Mouse (Mus musculus) midbrain, embryonic 16.5 days (tissue): ENCODE measurements around the gene Gm379. TPM values are rescaled to one million over a fixed set of nuclear protein-coding genes. Genes with fewer than 3 reads are reported as not detected.

ENCODE experiments used
- ATAC-seq: fragments of 200-750 bp; cut with Nextera tagmentation; 2 replicates; pipeline ENCODE4 v1.8.0; 2017; ENCODE audit warnings: moderate TSS enrichment
- H3K27ac ChIP-seq: fragments of 300-500 bp; sonication (generic); 2 replicates; pipeline ENCODE4 v1.5.1; 2014; ENCODE audit warnings: mild to moderate bottlenecking, low read length, mixed read lengths
- H3K27me3 ChIP-seq: fragments of 300-500 bp; sonication (generic); 2 replicates; pipeline ENCODE4 v1.6.1; 2014; ENCODE audit warnings: low read depth, low read length, mixed read lengths; ENCODE audit not compliant: control insufficient read depth, insufficient read depth
- H3K36me3 ChIP-seq: fragments of 300-500 bp; sonication (generic); 2 replicates; pipeline ENCODE4 v1.6.1; 2014; ENCODE audit warnings: mild to moderate bottlenecking, low read length, moderate library complexity, mixed read lengths; ENCODE audit not compliant: control insufficient read depth, insufficient read depth
- H3K4me1 ChIP-seq: fragments of 300-500 bp; sonication (generic); 2 replicates; pipeline ENCODE4 v1.6.1; 2014; ENCODE audit warnings: mild to moderate bottlenecking, low read length, mixed read lengths; ENCODE audit not compliant: control insufficient read depth, insufficient read depth
- H3K4me2 ChIP-seq: fragments of 300-500 bp; sonication (generic); 2 replicates; pipeline ENCODE4 v1.6.1; 2014; ENCODE audit warnings: mild to moderate bottlenecking, low read length, mixed read lengths
- H3K4me3 ChIP-seq: fragments of 300-500 bp; sonication (generic); 2 replicates; pipeline ENCODE4 v1.5.1; 2014; ENCODE audit warnings: low read depth, mild to moderate bottlenecking, low read length, moderate library complexity, mixed read lengths
- H3K9ac ChIP-seq: fragments of 300-500 bp; sonication (generic); 2 replicates; pipeline ENCODE4 v1.6.1; 2014; ENCODE audit warnings: low read depth, low read length, mixed read lengths
- H3K9me3 ChIP-seq: fragments of 300-500 bp; sonication (generic); replicated peaks from 2 replicates; pipeline ENCODE4 v1.6.1; 2014; ENCODE audit warnings: mild to moderate bottlenecking, low read length, mixed read lengths; ENCODE audit not compliant: control insufficient read depth, poor library complexity, severe bottlenecking
- WGBS: fragments of 180-500 bp; shearing (Covaris S2); extraction: QIAGEN DNeasy Blood & Tissue Kit; methylation state at CpG from one replicate; pipeline ENCODE4 v1.1.7; 2014; 5-methylcytosine and 5-hydroxymethylcytosine counted together
- polyA plus RNA-seq: library from polyadenylated mRNA; unstranded; fragments of >200 nt; fragmentation: Nextera tagmentation; extraction: Ambion mirVana; gene quantifications from 2 replicates; pipeline ENCODE4 v1.2.1, GENCODE M21; 2015

Gm379 gene
- not detected in 2 replicates for polyA plus RNA-seq

- ATAC-seq: no peak
- Histone ChIP-seq H3K4me1 (no peaks in the 10 kb centered on the region), H3K9me3 (no peaks in the 10 kb centered on the region), H3K4me3 (no peak within 1 kb of the TSS), H3K4me2 (no peak within 1 kb of the TSS), H3K36me3 (no peaks in the 10 kb centered on the region), H3K9ac (no peak within 1 kb of the TSS), H3K27me3 (no peaks in the 10 kb centered on the region), H3K27ac (no peak within 1 kb of the TSS)
- 73% methylated on average over 2 of the region's 2 CpGs for WGBS
Observed at GRCm38 (mm10) chrX:108664885-108665284, at the start of gene Gm379. Gm379 (minus strand) TSS chrX:108664891.

- Histone ChIP-seq H3K9ac (no peak overlapping the region), H3K36me3 (no peaks in the 10 kb centered on the region), H3K4me2 (no peak overlapping the region), H3K27ac (no peak overlapping the region), H3K4me3 (no peak overlapping the region), H3K9me3 (no peaks in the 10 kb centered on the region), H3K4me1 (no peaks in the 10 kb centered on the region), H3K27me3 (no peaks in the 10 kb centered on the region)
- no peak for ATAC-seq
- 76% methylated on average over 2 of the region's 2 CpGs for WGBS
Observed at GRCm38 (mm10) chrX:108704312-108704711, 39.6 kb upstream of the Gm379 start.

GRCm38 (mm10) chrX:108668868-108669267 lies 4.2 kb upstream of the Gm379 start:
- no peaks in the 10 kb centered on the region for H3K36me3 ChIP-seq
- H3K9ac ChIP-seq: no peak overlapping the region
- H3K4me1 ChIP-seq: no peaks in the 10 kb centered on the region
- no peak overlapping the region for H3K27ac ChIP-seq
- no peak overlapping the region for H3K4me3 ChIP-seq
- no peak for ATAC-seq
- H3K27me3 ChIP-seq: no peaks in the 10 kb centered on the region
- no peak overlapping the region for H3K4me2 ChIP-seq
- H3K9me3 ChIP-seq: no peaks in the 10 kb centered on the region
- WGBS: 53% methylated on average over 1 of the region's 1 CpGs

- no peaks in the 10 kb centered on the region for H3K9me3 ChIP-seq
- H3K27ac ChIP-seq: no peak overlapping the region
- H3K4me3 ChIP-seq: no peak overlapping the region
- H3K9ac ChIP-seq: no peak overlapping the region
- H3K4me2 ChIP-seq: no peak overlapping the region
- no peaks in the 10 kb centered on the region for H3K4me1 ChIP-seq
- WGBS: 50% methylated on average over 1 of the region's 1 CpGs
- H3K27me3 ChIP-seq: no peaks in the 10 kb centered on the region
- ATAC-seq: no peak
- H3K36me3 ChIP-seq: no peaks in the 10 kb centered on the region
Observed at GRCm38 (mm10) chrX:108621991-108622390, 42.7 kb downstream of the Gm379 start.

GRCm38 (mm10) chrX:108620886-108621285 lies 43.8 kb downstream of the Gm379 start:
- 76% methylated on average over 1 of the region's 1 CpGs for WGBS

More at GRCm38 (mm10) chrX:108620886-108621285, 43.8 kb downstream of the Gm379 start:
- Histone ChIP-seq H3K36me3 (no peaks in the 10 kb centered on the region), H3K4me2 (no peak overlapping the region), H3K4me1 (no peaks in the 10 kb centered on the region), H3K27me3 (no peaks in the 10 kb centered on the region), H3K9me3 (no peaks in the 10 kb centered on the region), H3K27ac (no peak overlapping the region), H3K4me3 (no peak overlapping the region), H3K9ac (no peak overlapping the region)
- no peak for ATAC-seq

Other genes starting within 250 kb of the Gm379 start
- gene Brwd3, start 169.5 kb upstream of the Gm379 start, polyA plus RNA-seq: 2.1 and 3.0 TPM in 2 replicates